Comparison of ENCODE assay signal across 9 mouse cellular contexts in genomic region chr8:11002816-11003215, GRCm38 (mm10). TPM values are rescaled to one million over a fixed set of nuclear protein-coding genes. Genes with fewer than 3 reads are reported as not detected.
DNase-seq lines count a peak whose midpoint lies in the region; ATAC-seq lines count a peak whose summit lies in the region.
"Had no signal": no experiment of that assay in that cellular context is flagged by ENCODE, and none has a peak within 500 bp of the region (broad histone marks: within the 10 kb centered on the region; RNA-seq: fewer than 3 reads in every experiment).

No protein-coding gene starts in this region.

- peak overlapping the region; percentile 92 for H3K4me3 ChIP-seq in heart, embryonic 12.5 days
- peak overlapping the region; percentile 57 for H3K4me3 ChIP-seq in hindbrain, embryonic 12.5 days
- peak overlapping the region; percentile 94 for H3K4me3 ChIP-seq in midbrain, embryonic 10.5 days

- 36% methylated on average over 6 of the region's 6 CpGs for WGBS in heart, embryonic 12.5 days
- 36% methylated on average over 6 of the region's 6 CpGs for WGBS in hindbrain, embryonic 12.5 days
- 56% methylated on average over 6 of the region's 6 CpGs for WGBS in midbrain, embryonic 10.5 days

- no peak for DNase-seq in heart, adult 11 months
- DNase-seq in adipocyte (ENCODE audit: low spot score) = peak; percentile 54
- no peak for DNase-seq in midbrain, embryonic 10.5 days (ENCODE audit: low spot score)
- DNase-seq in right cerebral cortex, postnatal 14 days = no peak
- DNase-seq in T-cell, adult 2 months (ENCODE audit: low spot score) = no peak
- DNase-seq: cerebellum, adult 9-11 months had no signal

- H3K27ac ChIP-seq in heart, embryonic 12.5 days (ENCODE audit: poor library complexity, severe bottlenecking) = peak overlapping the region; percentile 69
- H3K27ac ChIP-seq in hindbrain, embryonic 12.5 days = 0 out of 2 replicates have a peak overlapping the region, but pooled peaks have one; percentile 0
- H3K27ac ChIP-seq in midbrain, embryonic 10.5 days (replicated peaks) = peak overlapping the region; percentile 99

- no peaks in the 10 kb centered on the region for H3K27me3 ChIP-seq in heart, embryonic 12.5 days (replicated peaks)
- H3K27me3 ChIP-seq in hindbrain, embryonic 12.5 days = no peaks in the 10 kb centered on the region
- 0 out of 2 replicates have a peak, but pooled peaks cover 6% of the 10 kb centered on the region for H3K27me3 ChIP-seq in midbrain, embryonic 10.5 days (ENCODE audit: low read depth, poor library complexity, severe bottlenecking)

- ATAC-seq in heart, embryonic 12.5 days (ENCODE audit: insufficient number of reproducible peaks, low FRiP score) = no peak
- no peak for ATAC-seq in hindbrain, embryonic 12.5 days (ENCODE audit: low FRiP score)
- ATAC-seq in granulocyte monocyte progenitor cell, adult 5-6 weeks (replicated peaks; ENCODE audit: poor library complexity, severe bottlenecking) = no peak

- H3K9me3 ChIP-seq in heart, embryonic 12.5 days (replicated peaks) = no peaks in the 10 kb centered on the region
- H3K9me3 ChIP-seq in hindbrain, embryonic 12.5 days (replicated peaks) = no peaks in the 10 kb centered on the region
- H3K9me3 ChIP-seq in midbrain, embryonic 10.5 days (replicated peaks) = no peaks in the 10 kb centered on the region

- H3K36me3 ChIP-seq in heart, embryonic 12.5 days = peaks cover 23% of the 10 kb centered on the region
- H3K36me3 ChIP-seq in hindbrain, embryonic 12.5 days = peaks cover 14% of the 10 kb centered on the region; the same call in 1 of the 2 replicates
- H3K36me3 ChIP-seq in midbrain, embryonic 10.5 days = peaks cover 54% of the 10 kb centered on the region

- peak overlapping the region; percentile 87 for H3K9ac ChIP-seq in heart, embryonic 12.5 days
- H3K9ac ChIP-seq in hindbrain, embryonic 12.5 days = peak overlapping the region; percentile 78

- peaks cover 78% of the 10 kb centered on the region for H3K4me1 ChIP-seq in heart, embryonic 12.5 days (replicated peaks)
- peaks cover 83% of the 10 kb centered on the region for H3K4me1 ChIP-seq in hindbrain, embryonic 12.5 days
- H3K4me1 ChIP-seq in midbrain, embryonic 10.5 days = peaks cover 98% of the 10 kb centered on the region

- peak overlapping the region; percentile 93 for H3K4me2 ChIP-seq in heart, embryonic 12.5 days
- peak overlapping the region; percentile 91 for H3K4me2 ChIP-seq in hindbrain, embryonic 12.5 days (replicated peaks)

RNA-seq across cellular contexts. Expression of gene Irs2, which starts 5.4 kb away (rescaled TPM):
- polyA plus RNA-seq in heart, embryonic 12.5 days (2016; fragmentation: Nextera tagmentation; extraction: Ambion mirVana) = 6.2 and 7.7 TPM in 2 replicates
- polyA plus RNA-seq in hindbrain, embryonic 12.5 days (2016; fragmentation: Nextera tagmentation; extraction: Ambion mirVana) = 9.8 and 10.4 TPM in 2 replicates
- polyA plus RNA-seq in midbrain, embryonic 10.5 days (2016; fragmentation: Nextera tagmentation; extraction: Ambion mirVana) = 5.6 and 5.9 TPM in 2 replicates
- 3.5 and 5.3 TPM in 2 replicates for total RNA-seq in granulocyte monocyte progenitor cell, adult 5-6 weeks (2014; fragmentation: Nextera tagmentation)
- total RNA-seq in granulocyte monocyte progenitor cell, adult 5-6 weeks (2017) = 2.3 and 2.7 TPM in 2 replicates

Comparison
In these comparisons a context has a peak if more than half of its experiments do, and no peak if none do; other contexts are left out.
1. H3K27ac ChIP-seq: peak in every context shown above with its lines; median percentile 99 in midbrain, embryonic 10.5 days; 69 in heart, embryonic 12.5 days; 0 in hindbrain, embryonic 12.5 days.